Mouse (Mus musculus): Measurements from ENCODE around the gene Pecam1. TPM values are rescaled to one million over a fixed set of nuclear protein-coding genes. Genes with fewer than 3 reads are reported as not detected.
A peak's percentile ranks its signal among the peaks of the same experiment; 100 is the strongest.
"Not testable (repeated sequence)": the region's sequence is repeated elsewhere in the genome, so short reads cannot be mapped to it uniquely, and the experiment has no call there.

The Pecam1 gene
- total and polyA plus RNA-seq, 3 experiments, result 18.4 to 22.3 (median 19.2) TPM

- H3K27me3 ChIP-seq (replicated peaks); H3K79me2 ChIP-seq (replicated peaks; ENCODE audit: control insufficient read depth, extremely low read depth, insufficient read depth, poor library complexity, severe bottlenecking); DNase-seq (ENCODE audit: extremely low read depth); dilution Hi-C loops (cut with MboI; ENCODE audit: extremely low pct_ligation_motif_present, extremely low pct_unique_long_range_greater_than_20kb, low sequenced_read_pairs): not testable (repeated sequence)
- peak overlapping the region; percentile 94 for H3K9ac ChIP-seq (ENCODE audit: insufficient read depth, low read depth)
- H3K36me3 ChIP-seq (replicated peaks in 1 of 2; ENCODE audit: control insufficient read depth in 1 of 2, insufficient read depth in 1 of 2, low read length in 1 of 2), result peaks cover 4 to 26% of the 10 kb centered on the region in 2 experiments
- peak overlapping the region; percentile 52 to 66 (median 52) for H3K4me3 ChIP-seq (replicated peaks in 1 of 3; ENCODE audit: low read depth in 2 of 3, low read length in 2 of 3, poor library complexity in 1 of 3)
- TF ChIP-seq MAFK (IDR thresholded peaks at IDR 0.05; ENCODE audit: insufficient replicate concordance, low read length), result peak; percentile 14; the same call in 1 of the 2 replicates
- peak; percentile 64; the same call in 1 of the 2 replicates for TF ChIP-seq ELF1 (IDR thresholded peaks at IDR 0.05; ENCODE audit: low read depth, low read length)
- TF ChIP-seq MYC (IDR thresholded peaks at IDR 0.05; ENCODE audit: low read depth, low read length), result peak; percentile 29; the same call in 1 of the 2 replicates
- 0 out of 2 replicates have a peak, but pooled peaks have one; percentile 39 for TF ChIP-seq RCOR1 (conservative IDR thresholded peaks at IDR 0.05; ENCODE audit: low read depth, low read length)
- TF ChIP-seq TBP (conservative IDR thresholded peaks at IDR 0.05; ENCODE audit: low read depth, low read length), result peak; percentile 97
- in situ Hi-C loops (cut with MboI; ENCODE audit: low pct_ligation_motif_present, low pct_unique_long_range_greater_than_20kb, low sequenced_read_pairs), result loop anchor here (5.0 to 25.0 kb wide), 4 partner anchors 77 to 437 kb away; partner anchors contain the start of genes Cd79b and Gh
- peaks cover 5 to 26% of the 10 kb centered on the region in 2 experiments for H3K4me1 ChIP-seq (ENCODE audit: control insufficient read depth in 1 of 2, insufficient read depth in 2 of 2)
- H3K27ac ChIP-seq (ENCODE audit: insufficient read depth, low read depth), result peak overlapping the region; percentile 95
- peak overlapping the region; percentile 76 for H3K4me2 ChIP-seq (ENCODE audit: insufficient read depth, low read depth, poor library complexity, severe bottlenecking)
- peaks cover 11% of the 10 kb centered on the region for H3K9me3 ChIP-seq (replicated peaks; ENCODE audit: low read length)
Measured at GRCm38 (mm10) chr11:106749557-106750120, 789 bp downstream of the Pecam1 start.

GRCm38 (mm10) chr11:106744949-106745348 is 5.5 kb downstream of the Pecam1 start:
- peaks cover 12% of the 10 kb centered on the region for H3K79me2 ChIP-seq (replicated peaks; ENCODE audit: control insufficient read depth, extremely low read depth, insufficient read depth, poor library complexity, severe bottlenecking)
- H3K27me3 ChIP-seq (replicated peaks), result no peaks in the 10 kb centered on the region
- in situ Hi-C loops (cut with MboI; ENCODE audit: low pct_ligation_motif_present, low pct_unique_long_range_greater_than_20kb, low sequenced_read_pairs), result no loop called here
- H3K4me1 ChIP-seq (ENCODE audit: control insufficient read depth in 1 of 2, insufficient read depth in 2 of 2), result peaks cover 0 to 29% of the 10 kb centered on the region in 2 experiments; a peak in 2 of 4 replicates
- dilution Hi-C loops (cut with MboI; ENCODE audit: extremely low pct_ligation_motif_present, extremely low pct_unique_long_range_greater_than_20kb, low sequenced_read_pairs), result no loop called here
- peaks cover 4 to 17% of the 10 kb centered on the region in 2 experiments for H3K36me3 ChIP-seq (replicated peaks in 1 of 2; ENCODE audit: control insufficient read depth in 1 of 2, insufficient read depth in 1 of 2, low read length in 1 of 2)
- H3K4me3 ChIP-seq (replicated peaks in 1 of 3; ENCODE audit: low read depth in 2 of 3, low read length in 2 of 3, poor library complexity in 1 of 3), result no peak overlapping the region
- peak; percentile 39 for DNase-seq (ENCODE audit: extremely low read depth)
- no peak overlapping the region for H3K4me2 ChIP-seq (ENCODE audit: insufficient read depth, low read depth, poor library complexity, severe bottlenecking)
- H3K9ac ChIP-seq (ENCODE audit: insufficient read depth, low read depth), result no peak overlapping the region
- TF ChIP-seq SMC3 (IDR thresholded peaks at IDR 0.05; ENCODE audit: low read depth, low read length) (peak; percentile 74), MYC (IDR thresholded peaks at IDR 0.05; ENCODE audit: low read depth, low read length) (0 out of 2 replicates have a peak, but pooled peaks have one; percentile 49), PAX5 (IDR thresholded peaks at IDR 0.05; ENCODE audit: low read length) (no peak), CHD2 (IDR thresholded peaks at IDR 0.05; ENCODE audit: low read length) (no peak), UBTF (IDR thresholded peaks at IDR 0.05; ENCODE audit: low read depth, low read length) (no peak), ZC3H11A (IDR thresholded peaks at IDR 0.05; ENCODE audit: low read depth, low read length) (peak; percentile 14), ZNF384 (IDR thresholded peaks at IDR 0.05; ENCODE audit: low read depth, low read length) (peak; percentile 33), E2F4 (IDR thresholded peaks at IDR 0.05; ENCODE audit: insufficient replicate concordance, low read depth, low read length) (no peak), TCF12 (IDR thresholded peaks at IDR 0.05; ENCODE audit: low read depth, low read length) (no peak), RAD21 (IDR thresholded peaks at IDR 0.05; ENCODE audit: low read depth, low read length) (peak; percentile 73), CTCF (conservative IDR thresholded peaks at IDR 0.05 in 1 of 2, IDR thresholded peaks at IDR 0.05 in 1 of 2; ENCODE audit: low read depth in 2 of 2, low read length in 2 of 2) (peak; percentile 36 to 69)
- H3K9me3 ChIP-seq (replicated peaks; ENCODE audit: low read length), result peaks cover 11% of the 10 kb centered on the region
- no peak overlapping the region for H3K27ac ChIP-seq (ENCODE audit: insufficient read depth, low read depth)

Measured in CH12.LX (cell line).